Mouse (Mus musculus) erythroblast, embryonic 14.5 days (primary cell): ENCODE measurements around the gene Nlk.
"Not testable (repeated sequence)": the region's sequence is repeated elsewhere in the genome, so short reads cannot be mapped to it uniquely, and the experiment has no call there.

Experiments
- GATA1 ChIP-seq: IDR thresholded peaks from 2 replicates; pipeline ENCODE4 v1.6.1; 2012; ENCODE audit warnings: low read length, inconsistent platforms, mixed read lengths
- TAL1 ChIP-seq: IDR thresholded peaks from 3 replicates; pipeline ENCODE4 v1.6.1; 2012; ENCODE audit warnings: low read length, inconsistent platforms, mixed read lengths

DNA sequence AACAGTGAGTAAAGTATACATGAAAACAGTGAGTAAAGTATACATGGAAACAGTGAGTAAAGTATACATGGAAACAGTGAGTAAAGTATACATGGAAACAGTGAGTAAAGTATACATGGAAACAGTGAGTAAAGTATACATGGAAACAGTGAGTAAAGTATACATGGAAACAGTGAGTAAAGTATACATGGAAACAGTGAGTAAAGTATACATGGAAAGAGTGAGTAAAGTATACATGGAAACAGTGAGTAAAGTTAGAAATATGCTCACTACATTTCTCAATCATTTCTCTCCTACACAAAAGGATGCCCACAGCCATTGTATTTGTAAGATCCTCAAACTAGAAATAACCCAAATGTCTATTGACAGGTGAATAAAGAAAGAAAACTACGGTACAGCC, 48.8 kb downstream of the Nlk start:
- TF ChIP-seq GATA1, TAL1: not testable (repeated sequence)
